Mouse (Mus musculus): Measurements from ENCODE around the gene Dtx4.

- no peak for TF ChIP-seq CTCF (IDR thresholded peaks at IDR 0.05; ENCODE audit: borderline replicate concordance, insufficient read depth, low read length)
- TF ChIP-seq POLR2A (IDR thresholded peaks at IDR 0.05; ENCODE audit: low read depth, low read length): no peak
Observed at GRCm38 (mm10) chr19:12427101-12427500, 74.2 kb downstream of the Dtx4 start.

All from embryonic fibroblast, embryonic 13.5 days (primary cell).